Mouse (Mus musculus): Measurements from ENCODE around the gene Zfp710.

DNA sequence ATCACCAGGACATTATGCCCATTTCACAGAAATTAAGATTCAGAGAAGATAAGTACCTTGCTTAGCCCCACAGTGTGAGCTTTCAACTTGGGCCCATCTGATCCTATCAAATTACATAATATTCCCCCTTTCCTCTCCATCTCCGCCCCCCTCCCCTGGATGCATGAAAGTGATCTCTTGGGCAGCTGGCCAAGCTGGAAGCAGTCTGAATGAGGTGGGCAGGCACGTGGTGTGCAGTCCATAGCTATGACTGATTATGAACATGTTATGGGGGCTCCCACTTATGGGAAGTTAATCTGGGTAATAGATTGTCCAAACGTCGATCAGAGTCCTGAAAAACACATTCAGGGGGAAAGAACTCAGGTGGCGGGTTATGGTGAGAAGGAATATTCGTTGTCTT lies 27.2 kb downstream of the Zfp710 start:
- no peak for TF ChIP-seq POLR2A (IDR thresholded peaks at IDR 0.05; ENCODE audit: control insufficient read depth, low read depth, low read length)
- TF ChIP-seq CTCF (IDR thresholded peaks at IDR 0.05; ENCODE audit: control insufficient read depth, insufficient read depth, insufficient replicate concordance, low read depth, low read length) = no peak
